22 mouse cellular contexts compared by ENCODE assay signal in the genomic region with DNA sequence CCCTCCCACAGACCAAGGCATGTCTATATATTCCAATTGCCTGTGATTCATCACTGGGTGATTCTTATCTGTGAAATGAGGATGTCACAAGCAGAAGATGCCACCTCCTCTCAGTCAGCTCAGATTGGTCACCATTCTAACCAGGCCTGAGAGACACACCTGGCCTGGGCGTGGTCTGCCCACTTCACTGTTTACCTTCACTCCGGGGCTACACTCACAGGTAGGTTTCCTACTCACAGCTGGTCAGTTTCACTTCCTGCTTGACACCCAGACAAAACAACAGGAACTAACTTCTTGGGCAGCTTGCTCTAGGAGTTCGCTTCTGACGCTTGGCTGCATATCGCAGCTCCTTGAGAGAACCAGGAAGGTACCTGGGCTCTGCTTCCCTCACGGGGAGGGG. TPM values are rescaled to one million over a fixed set of nuclear protein-coding genes. Genes with fewer than 3 reads are reported as not detected.
DNase-seq lines count a peak whose midpoint lies in the region; ATAC-seq lines count a peak whose summit lies in the region.
"Had no signal": no experiment of that assay in that cellular context is flagged by ENCODE, and none has a peak within 500 bp of the region (broad histone marks: within the 10 kb centered on the region; RNA-seq: fewer than 3 reads in every experiment).

No protein-coding gene starts in this region.

- DNase-seq in lung, postnatal 36 days = peak; percentile 50
- DNase-seq in lung, postnatal 10 days = no peak
- DNase-seq in B cell, adult 2 months = peak; percentile 53 to 60
- DNase-seq in splenic B cell, adult 2 months (ENCODE audit: low read depth, low spot score) = peak; percentile 81
- DNase-seq in left cerebral cortex, adult 11 months (ENCODE audit: low spot score) = no peak
- DNase-seq in frontal cortex, postnatal 36 days (ENCODE audit: low spot score in 2 of 2) = no peak
- DNase-seq in layer of hippocampus, adult 11-12 months (ENCODE audit: low spot score) = no peak
- DNase-seq: adrenal gland, postnatal 14 days; cerebellum, adult 8-10 months; gastrocnemius, postnatal 36 days; heart, adult 2 months; kidney, adult 9 months; kidney, postnatal 14 days; lung, postnatal 14 days; midbrain, embryonic 14.5 days; thymus, adult 18-20 months; thymus, postnatal 4 days had no signal

- H3K4me3 ChIP-seq in intestine, embryonic 16.5 days (ENCODE audit: low read length) = no peak overlapping the region
- H3K4me3 ChIP-seq: embryonic facial prominence, embryonic 15.5 days; forebrain, embryonic 15.5 days; heart, adult 2 months; hindbrain, embryonic 13.5 days; neural tube, embryonic 12.5 days had no signal

- peak; percentile 65; the same call in 1 of the 2 replicates for ATAC-seq in intestine, embryonic 16.5 days
- ATAC-seq: forebrain, embryonic 15.5 days had no signal

- H3K4me2 ChIP-seq in intestine, embryonic 16.5 days (ENCODE audit: low read depth, low read length) = no peak overlapping the region
- H3K4me2 ChIP-seq: embryonic facial prominence, embryonic 15.5 days; forebrain, embryonic 15.5 days; hindbrain, embryonic 13.5 days; neural tube, embryonic 12.5 days had no signal

- no peaks in the 10 kb centered on the region for H3K27me3 ChIP-seq in intestine, embryonic 16.5 days (replicated peaks; ENCODE audit: control insufficient read depth, insufficient read depth, low read length)
- no peaks in the 10 kb centered on the region for H3K27me3 ChIP-seq in splenic B cell, adult 2 months (ENCODE audit: control insufficient read depth, insufficient read depth, low read length, poor library complexity, severe bottlenecking)
- H3K27me3 ChIP-seq: embryonic facial prominence, embryonic 15.5 days; forebrain, embryonic 15.5 days; hindbrain, embryonic 13.5 days; neural tube, embryonic 12.5 days had no signal

- no peaks in the 10 kb centered on the region for H3K9me3 ChIP-seq in intestine, embryonic 16.5 days (ENCODE audit: control insufficient read depth, low read length)
- H3K9me3 ChIP-seq: embryonic facial prominence, embryonic 15.5 days; forebrain, embryonic 15.5 days; hindbrain, embryonic 13.5 days; neural tube, embryonic 12.5 days had no signal

- H3K36me3 ChIP-seq in intestine, embryonic 16.5 days (ENCODE audit: control insufficient read depth, insufficient read depth, low read length) = peaks cover 6% of the 10 kb centered on the region
- H3K36me3 ChIP-seq in splenic B cell, adult 2 months (ENCODE audit: control insufficient read depth, insufficient read depth, low read length, poor library complexity, severe bottlenecking) = peaks cover 2% of the 10 kb centered on the region; the same call in 1 of the 2 replicates

- H3K9ac ChIP-seq in intestine, embryonic 16.5 days (ENCODE audit: low read depth, low read length) = no peak overlapping the region
- H3K9ac ChIP-seq: embryonic facial prominence, embryonic 15.5 days; forebrain, embryonic 15.5 days; hindbrain, embryonic 13.5 days; neural tube, embryonic 12.5 days had no signal

- no peak overlapping the region for H3K27ac ChIP-seq in intestine, embryonic 16.5 days (ENCODE audit: low read length)
- H3K27ac ChIP-seq: embryonic facial prominence, embryonic 15.5 days; forebrain, embryonic 15.5 days; heart, adult 2 months; hindbrain, embryonic 13.5 days; neural tube, embryonic 12.5 days had no signal

- no peaks in the 10 kb centered on the region for H3K4me1 ChIP-seq in intestine, embryonic 16.5 days (ENCODE audit: control insufficient read depth, insufficient read depth, low read length)
- H3K4me1 ChIP-seq: embryonic facial prominence, embryonic 15.5 days; forebrain, embryonic 15.5 days; hindbrain, embryonic 13.5 days; neural tube, embryonic 12.5 days had no signal

- WGBS in intestine, embryonic 16.5 days = 79% methylated on average over 6 of the region's 6 CpGs

RNA-seq across cellular contexts. Expression of gene Map1lc3a, which starts 19.4 kb away (rescaled TPM):
- polyA plus RNA-seq in intestine, embryonic 16.5 days (2015; fragmentation: Nextera tagmentation; extraction: Ambion mirVana) = 131 and 136 TPM in 2 replicates

RNA-seq across cellular contexts. Expression of gene Dynlrb1, which starts 59.1 kb away (rescaled TPM):
- polyA plus RNA-seq in intestine, embryonic 16.5 days (2015; fragmentation: Nextera tagmentation; extraction: Ambion mirVana) = 328 and 337 TPM in 2 replicates

Comparison
In these comparisons a context has a peak if more than half of its experiments do, and no peak if none do; other contexts are left out.
1. DNase-seq: peak in lung, postnatal 36 days (single experiment), B cell, adult 2 months (2 of 2) and splenic B cell, adult 2 months (single experiment); none in lung, postnatal 10 days (single experiment), left cerebral cortex, adult 11 months (single experiment), frontal cortex, postnatal 36 days (0 of 2) and layer of hippocampus, adult 11-12 months (single experiment).